Mouse (Mus musculus): Measurements from ENCODE around the gene Foxp1.
A peak's percentile ranks its signal among the peaks of the same experiment; 100 is the strongest.

Gene Foxp1

DNA sequence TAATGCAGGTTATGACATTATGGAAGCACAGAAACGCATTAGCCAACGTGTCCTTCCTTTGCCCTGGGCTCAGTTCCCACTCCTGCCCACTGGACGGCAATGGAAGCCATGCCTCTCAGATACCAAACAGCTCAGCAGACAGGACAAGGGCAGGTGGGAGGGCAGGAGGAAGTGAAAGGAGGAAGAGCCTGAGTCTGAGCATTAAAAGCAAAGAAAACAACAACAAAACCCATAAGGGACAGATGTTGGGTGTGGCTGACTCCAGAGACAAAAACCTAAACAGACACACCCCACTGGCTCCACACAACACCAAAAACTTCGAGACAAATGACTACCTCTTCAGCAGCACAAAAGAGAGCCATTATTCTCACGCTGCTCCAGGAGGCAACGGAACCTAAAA lies 515.0 kb downstream of the Foxp1 start:
- no peak for DNase-seq

DNA sequence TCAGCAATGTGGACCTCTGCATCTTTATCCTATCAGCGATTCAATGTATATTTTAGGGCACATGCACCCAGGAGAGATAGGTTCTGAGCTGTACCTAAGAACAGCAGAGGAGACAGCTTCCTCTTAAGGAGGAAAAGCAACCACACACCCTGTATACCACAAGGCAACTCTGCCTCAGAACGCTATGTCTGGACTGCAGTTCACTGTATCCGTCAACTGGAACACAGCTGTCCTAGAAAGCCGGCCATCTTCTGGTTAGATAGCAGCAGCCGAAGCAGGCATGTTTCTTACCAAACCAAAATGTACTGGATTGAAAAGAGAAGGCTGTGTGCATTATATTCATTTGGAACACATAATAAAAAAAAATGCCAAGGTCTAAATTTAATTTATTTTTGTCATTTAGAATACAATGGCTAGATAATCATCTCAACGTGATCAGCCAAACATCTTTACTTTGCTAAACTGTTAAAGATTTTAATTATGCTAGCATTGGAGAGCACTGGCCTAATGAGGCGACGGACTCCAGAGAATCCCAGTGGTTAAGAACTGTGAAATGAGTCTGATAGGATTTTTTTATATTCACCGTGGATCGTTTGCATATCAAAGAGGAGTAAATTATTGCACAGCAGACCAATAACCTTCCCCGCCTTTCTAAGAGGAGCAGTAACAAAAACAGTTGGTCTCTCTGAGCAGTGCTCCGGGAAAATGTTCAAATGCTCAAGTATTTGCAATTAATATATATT lies 518.1 kb downstream of the Foxp1 start:
- no peak for DNase-seq

DNA sequence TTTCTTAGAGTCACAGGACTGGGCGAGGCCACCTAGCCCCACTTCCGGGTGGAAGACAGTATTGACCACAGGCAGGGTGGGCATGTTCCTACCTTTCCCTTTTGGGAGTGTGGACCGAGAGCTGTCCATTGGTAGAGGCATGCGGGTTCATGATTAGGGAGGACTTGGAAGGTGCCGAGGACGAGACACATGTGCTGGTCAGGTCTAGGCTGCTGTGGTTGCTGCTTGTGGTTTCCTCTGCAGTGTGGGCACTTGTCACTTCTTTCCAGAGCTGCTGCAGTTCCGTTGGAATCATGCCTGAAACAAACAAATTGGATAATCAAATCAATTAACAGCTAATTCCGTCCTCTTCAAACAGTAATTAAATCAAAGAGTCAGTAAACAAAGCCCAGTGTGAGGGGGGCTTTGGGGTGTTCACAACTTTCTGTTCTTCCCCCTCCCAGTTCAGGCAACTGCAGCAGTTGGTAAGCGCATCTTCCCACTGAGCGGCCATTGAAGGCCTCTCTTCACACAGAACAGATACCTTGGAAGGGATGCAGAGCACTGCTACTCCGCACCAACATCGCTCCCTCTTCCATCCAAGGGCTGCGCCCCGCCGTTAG lies 519.3 kb downstream of the Foxp1 start:
- DNase-seq = no peak

DNA sequence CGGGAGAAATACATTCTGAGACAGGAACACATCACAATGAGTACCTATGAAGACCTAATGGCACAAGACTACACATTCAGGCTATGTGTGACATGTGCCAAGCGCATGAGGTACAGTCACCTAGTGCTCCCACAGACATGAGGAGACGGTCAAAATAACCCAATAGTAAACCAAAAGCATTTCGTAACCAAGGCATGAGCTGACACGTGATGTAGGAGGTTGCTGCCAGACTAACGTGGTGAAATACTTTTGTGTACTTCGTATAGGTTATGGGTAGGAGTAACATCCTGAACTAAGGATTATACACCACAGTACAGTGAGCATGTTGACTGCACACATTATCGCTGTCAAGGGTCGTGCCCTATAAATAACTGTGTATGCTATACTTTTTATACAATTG lies 520.9 kb downstream of the Foxp1 start:
- DNase-seq = no peak

DNA sequence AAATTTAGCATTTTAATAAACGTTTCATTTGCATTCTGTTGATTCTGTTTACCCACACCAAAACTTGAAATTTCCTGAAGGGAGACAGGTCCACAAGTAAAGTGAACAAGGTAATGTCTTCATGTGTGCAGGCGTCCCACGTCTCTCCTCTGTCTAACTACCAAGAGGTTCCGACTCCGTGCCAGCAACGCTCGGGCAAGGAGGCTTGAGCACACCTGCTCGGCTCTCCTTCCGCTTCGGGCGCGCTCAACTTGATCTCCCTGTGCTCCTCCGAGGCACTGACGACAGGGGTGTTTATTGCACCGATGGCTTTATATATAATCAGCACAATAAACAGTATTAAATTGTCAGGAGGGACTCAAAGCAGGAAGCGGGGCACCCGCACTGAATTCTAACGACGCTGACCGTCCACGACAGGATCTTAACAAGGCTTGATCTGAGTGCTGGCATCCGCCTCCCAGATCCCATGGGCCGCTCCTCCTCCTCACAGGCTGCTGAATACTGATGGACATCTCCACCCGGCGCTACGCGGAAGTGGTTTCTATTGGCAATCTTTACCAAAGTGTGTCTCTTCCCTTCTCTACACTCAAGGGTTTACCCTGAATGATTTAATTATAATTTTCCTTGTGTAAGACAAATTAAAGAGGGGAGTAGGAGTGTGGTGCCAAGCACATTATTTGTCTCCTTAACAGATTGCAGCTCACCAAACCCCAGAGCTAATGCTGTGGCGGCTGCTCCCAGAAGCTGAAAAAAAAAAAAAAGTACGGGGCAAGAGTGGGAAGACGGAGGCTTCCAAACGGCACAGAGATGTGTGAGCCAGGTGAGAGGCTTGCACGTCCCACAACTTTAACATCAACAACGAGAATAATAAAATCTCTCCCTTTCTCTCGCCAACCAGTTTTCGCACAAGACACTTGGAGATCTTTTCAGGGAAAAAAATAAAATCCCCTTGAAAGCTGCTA lies 523.3 kb downstream of the Foxp1 start:
- DNase-seq = no peak

DNA sequence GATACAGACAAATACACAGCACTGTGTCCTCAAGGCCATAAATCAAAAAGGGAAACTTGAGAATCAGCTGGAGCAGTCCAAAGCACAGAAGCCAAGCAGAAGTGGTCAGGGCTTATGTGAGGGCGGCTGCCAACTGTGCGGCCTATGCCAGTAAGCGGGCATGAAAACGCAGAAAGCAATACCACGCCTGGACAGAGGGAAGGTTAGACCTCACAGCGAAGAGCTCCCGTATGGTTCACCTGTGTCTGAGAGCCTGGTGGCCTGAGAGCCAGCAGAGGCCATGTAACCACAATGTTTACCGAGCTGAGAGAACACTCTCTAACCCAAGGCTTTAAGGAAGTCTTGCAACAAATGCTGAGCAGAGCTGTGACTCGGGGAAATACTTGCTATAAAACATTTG lies 524.8 kb downstream of the Foxp1 start:
- no peak for DNase-seq

DNA sequence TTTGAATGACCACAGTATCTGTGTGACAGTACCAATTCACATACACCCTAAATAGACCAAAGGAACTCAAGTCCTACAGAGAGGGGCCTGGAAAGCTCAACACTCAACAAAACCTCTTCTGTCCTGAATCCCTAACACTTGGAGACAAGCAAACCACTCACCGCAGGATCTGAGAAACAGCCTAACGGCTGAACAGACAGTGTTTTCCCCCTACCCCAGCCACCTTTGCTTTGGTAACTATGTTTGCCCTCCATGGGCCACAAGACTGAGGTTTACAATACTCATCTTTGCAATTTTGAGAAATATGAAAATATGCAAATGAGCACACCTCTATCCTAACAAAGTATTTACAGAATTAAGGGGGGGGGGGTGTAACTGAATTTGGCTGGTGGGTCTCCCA lies 525.7 kb downstream of the Foxp1 start:
- no peak for DNase-seq

DNA sequence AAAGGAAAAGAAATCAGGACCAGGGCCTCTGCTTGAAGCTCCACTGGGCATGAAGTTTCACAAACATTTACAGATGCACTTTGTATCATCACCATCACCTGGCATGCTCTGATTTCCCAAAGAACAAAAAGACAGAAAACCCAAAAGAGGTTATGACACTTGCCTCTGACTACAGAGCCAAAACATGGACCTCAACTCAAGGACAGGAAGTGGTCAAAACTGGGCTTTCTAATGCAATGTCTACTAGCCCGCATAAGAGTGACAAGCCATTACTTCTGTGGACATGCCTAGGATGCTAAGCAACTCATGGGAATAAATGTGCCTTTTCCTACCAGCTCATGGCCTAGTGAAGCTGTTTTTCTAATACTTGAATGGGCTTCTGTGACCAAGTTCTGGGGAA lies 526.2 kb downstream of the Foxp1 start:
- DNase-seq = no peak

DNA sequence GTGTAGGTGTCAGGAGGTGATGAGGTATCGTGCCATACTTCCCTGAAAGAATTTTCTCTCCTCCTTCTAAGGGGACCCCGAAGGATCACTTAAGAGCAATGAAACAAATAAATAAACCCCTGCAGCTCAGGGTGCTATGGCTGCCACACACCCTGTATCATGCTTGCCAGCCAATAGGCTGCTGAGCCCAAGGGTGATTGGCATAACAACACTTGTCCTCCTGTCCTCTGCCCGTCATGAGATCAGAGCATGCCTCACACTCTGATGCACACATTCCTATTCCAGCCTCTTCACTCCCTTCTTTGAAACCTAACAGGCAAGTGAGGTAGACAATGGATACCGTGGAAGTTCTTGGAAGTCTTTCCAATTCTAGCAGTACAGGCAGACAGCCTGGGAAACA lies 526.8 kb downstream of the Foxp1 start:
- DNase-seq = no peak

DNA sequence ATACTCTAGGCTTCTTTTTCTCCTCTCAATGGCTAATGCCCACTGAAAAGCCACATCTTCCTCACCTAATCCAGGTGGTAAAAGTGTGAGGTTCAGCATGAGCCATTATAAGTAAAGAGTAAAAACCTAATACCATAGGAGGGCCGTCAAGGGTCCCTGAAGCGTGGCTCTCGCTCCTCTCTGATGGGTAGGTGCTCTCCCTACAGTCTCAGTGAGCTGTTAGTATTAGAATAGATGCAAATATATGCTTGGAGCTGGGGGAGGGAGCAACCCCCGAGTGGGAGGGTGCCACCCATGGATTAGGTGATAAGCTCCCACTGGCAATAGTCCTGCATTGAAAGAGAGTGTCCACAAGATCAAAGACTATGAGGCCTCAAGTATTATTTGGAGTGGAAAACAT lies 527.6 kb downstream of the Foxp1 start:
- no peak for DNase-seq

DNA sequence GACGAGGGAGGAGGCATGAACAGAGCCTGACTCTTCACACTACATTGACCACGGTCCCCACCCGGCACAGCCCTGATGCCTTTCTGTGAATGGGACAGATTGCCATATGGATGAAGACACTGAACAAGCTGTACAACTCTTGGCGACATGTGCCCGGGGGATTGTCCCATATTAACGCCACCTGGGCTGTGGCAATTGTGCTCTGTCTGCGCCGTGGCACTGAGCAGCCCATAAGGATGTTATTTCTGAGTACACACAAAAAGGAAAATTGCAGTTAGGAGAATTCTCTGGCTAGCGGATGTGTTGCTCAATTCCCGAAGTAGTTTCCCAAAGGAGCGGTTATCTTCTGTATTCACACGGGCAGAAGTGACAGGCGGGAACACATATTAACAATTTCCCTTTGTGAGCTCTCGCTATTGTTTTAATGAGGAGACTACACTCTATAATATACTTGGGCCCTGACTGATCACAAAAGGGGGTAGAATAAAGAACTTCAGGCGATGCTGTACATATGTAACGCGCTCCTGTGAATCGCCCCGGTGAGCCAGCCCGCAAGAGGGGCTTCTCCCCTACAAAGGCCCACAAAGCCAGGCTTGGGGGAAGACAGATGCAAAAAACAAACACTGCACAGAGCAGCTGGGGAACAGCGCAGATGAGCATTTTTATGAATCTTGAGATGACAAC lies 528.3 kb downstream of the Foxp1 start:
- peak; percentile 13 for DNase-seq

DNA sequence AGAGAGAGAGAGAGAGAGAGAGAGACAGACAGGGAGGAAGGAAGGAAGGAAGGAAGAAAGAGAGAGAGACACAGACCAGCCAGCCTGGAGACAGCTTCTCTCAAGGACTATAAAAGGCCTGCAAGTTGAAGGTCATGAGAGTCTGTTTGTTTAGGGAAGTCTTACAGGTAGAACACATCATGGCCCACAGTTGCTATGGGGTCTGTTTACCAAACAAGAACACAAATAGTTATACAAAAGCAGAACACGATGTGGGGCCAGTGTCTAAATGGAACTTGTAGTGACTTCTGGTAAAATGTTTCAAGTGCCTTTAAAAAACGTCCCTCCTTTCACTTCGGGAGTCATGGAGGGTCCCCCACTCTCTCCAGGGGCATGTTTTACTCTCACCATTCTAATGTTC lies 529.3 kb downstream of the Foxp1 start:
- DNase-seq = no peak

DNA sequence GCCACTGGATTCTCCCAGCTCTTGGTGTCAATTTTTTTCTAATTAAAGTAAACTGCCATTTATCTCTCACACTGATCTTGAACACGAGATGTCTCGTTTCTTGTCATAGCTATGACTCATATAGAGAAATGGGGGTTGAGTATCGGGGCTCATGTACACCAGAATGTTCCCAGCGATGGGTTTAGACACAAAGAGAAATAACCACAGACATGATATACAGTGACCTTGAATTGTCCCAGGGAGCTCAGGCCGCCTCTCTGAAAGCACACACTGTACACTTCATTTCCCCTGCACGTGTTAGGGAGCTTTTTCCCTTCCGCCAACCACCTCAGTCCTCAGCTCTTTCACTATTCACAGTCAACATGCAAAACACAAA lies 529.8 kb downstream of the Foxp1 start:
- DNase-seq = no peak

DNA sequence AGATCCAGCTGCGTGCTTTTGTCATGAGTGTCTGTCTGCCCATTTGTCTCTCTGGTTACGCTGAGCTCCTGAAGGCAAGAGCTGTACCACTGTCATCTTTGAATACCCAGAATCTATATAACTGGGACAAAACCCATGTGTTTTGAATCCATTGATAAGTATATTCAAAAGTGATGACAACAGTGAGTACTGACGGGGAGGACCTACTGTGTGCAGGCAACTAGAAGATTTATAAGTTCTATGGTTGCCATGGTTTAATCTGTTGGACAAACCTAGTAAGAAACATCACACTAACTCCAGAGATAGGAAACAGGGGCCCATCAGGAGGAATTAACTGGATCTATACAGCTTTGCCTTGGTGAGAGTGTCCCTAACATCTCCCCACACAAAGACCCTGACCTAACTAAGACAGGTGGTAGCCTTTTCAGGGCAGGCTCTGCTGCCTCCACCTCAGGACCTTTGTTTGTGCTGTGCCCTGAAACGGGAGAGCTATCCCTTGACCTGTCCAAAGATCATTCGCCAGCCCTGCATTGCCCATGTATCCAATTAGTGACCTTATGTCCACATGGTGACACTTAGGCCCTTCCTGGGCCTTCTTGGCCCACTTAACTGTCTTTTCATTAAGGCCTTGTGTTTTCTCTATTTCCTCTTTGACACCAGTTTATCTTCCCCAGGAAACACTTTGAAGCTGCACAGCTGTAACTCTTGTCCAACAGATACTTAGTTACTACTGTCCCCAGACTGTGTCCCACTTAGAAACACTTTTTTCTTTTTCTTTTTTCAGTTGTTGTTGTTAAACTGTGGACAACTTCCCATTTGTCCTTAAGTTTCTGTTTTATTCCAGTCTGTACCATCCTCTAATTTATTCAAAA lies 530.4 kb downstream of the Foxp1 start:
- no peak for DNase-seq

DNA sequence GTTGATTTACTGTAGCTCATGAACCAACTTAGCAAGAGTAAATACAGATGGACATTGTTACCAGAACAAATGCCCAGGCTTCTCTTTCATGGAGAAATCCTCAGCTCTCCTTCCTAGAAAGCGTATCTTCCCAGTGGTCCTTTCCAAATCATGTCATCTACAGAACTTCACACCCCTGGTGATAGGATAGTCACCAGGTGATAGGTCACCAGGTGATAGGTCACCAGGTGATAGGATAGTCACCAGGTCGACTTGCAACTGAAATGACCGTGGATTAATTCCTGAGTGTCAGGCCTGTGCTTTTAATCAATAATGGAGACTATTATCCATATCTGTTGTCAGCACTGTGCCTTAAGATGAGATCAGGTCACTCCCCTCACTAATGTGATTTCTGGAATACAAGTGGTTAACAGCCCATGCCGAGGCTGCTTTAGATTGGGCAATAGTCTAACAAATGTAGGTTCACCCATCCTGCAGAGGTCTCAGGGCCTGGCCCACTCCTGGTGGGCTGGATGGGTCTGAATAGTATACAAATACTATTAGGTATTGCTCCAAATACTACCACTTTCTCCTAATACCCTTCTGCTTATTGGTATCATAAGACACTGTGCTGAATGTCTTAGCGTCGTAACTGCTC lies 534.9 kb downstream of the Foxp1 start:
- no peak for DNase-seq

DNA sequence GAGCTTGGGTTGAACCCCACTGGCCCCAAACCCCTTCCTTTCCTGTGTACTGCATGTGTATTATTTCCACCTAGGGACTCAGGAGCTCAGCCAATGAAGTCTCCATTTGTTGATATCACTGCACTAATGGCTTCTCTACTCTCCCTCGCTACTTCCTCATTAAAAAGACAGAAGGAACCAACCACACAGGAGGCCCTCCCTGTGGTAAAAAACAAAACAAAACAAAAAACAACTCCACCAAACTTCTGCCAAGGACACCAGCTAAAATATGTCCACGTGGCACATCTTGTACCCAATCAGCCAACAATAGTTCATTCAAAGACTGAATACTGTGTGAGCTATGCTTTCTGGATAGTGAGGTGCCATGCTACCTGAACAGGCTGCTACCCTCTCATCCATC lies 537.1 kb downstream of the Foxp1 start:
- no peak for DNase-seq

DNA sequence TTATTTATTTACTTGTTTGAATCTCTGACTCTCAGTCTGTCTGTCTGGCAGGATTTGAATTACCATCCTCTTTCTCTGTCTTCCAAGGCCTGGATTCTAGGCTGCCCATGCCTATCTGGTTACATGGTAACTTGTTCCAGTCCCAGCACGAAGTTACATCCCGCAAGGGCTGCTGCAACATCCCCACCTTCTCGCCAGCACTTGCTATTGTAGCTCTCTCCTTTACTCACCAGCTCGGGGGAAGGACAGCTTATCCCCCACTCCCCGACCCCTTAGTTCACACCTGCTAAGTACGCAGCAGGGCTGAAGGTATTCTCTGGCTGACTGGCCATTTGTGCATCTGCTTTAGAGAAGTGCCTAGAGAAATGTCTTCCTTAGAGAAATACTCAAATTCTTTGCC lies 537.9 kb downstream of the Foxp1 start:
- no peak for DNase-seq

DNA sequence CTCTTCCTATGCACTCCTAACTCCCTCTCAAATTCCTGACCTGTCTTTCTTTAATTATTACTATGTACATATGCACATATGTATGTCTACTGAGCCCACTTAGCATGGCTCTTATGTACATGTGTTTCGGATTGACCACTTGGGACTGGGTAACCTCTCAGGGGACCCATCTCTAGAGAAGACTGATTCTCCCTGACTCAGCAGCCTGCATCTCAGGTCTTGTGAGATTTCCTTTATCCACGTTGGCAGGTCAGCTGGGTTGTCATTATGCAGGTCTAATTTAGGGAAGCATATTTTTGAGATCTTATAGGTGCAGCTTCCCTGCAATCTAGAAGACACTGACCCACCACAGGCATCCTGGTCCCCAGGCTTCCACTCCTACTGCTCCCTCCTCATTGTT lies 538.5 kb downstream of the Foxp1 start:
- DNase-seq = no peak

DNA sequence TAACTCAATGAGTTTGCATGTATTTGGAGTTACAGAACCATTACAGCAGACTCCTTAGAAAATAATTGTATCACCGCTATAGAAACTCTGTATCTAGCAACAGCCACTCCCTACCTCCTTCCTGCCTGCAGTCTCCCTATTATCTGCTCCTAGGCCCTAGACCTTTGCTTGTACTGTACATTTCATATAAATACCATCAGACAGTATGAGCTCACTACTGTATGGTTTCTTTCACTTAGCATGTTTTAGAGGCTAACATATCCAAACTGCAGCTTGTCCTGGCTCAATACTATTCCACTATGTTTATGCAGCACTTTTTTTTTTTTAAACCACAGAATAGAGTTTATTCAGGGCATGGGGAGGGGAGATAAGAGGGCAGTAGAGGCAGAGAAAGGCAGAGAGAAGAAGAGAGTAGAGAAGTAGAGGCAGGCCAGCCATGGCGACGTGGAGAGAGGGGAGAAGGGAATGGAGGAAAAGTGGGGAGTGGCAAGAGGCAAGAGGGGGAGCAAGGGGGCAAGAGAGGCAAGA lies 539.1 kb downstream of the Foxp1 start:
- DNase-seq = no peak

DNA sequence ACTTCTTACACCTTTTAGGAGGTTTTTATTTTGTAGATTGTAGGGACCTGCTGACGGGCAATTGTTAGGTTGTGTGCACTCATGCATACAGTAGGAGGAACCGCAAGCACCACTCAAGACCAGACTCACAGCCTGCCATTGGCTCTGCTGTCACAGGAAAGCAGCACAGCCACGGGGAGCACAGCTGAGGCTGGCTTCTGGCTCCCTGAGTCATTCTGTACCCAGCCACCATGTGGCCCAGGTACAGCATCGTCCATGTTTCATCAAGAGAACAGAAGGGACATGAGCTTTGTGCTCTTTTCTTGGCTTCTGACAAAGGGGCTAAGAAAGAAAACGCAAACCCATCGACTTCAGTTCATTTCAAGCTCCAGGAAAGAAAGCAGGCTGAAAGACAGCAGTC lies 541.3 kb downstream of the Foxp1 start:
- DNase-seq = no peak

DNA sequence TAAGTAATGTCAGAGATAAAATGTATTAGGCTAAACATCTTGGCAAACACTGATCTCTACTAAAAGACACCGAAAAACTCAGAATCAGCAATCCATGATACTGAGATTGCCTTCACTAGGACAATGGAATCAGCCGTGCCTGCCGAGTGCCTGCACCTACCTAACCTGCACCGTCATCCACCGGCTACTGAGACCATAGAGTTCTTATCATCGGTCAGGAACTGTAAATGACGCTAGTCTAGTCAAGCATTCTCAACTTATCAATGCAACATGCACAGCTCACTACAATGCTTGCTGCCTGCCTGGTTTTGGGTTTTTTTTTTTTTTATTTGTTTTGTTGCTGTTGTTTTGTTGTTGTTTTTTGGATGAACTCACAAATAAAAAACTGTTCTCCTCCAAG lies 542.1 kb downstream of the Foxp1 start:
- DNase-seq = no peak

DNA sequence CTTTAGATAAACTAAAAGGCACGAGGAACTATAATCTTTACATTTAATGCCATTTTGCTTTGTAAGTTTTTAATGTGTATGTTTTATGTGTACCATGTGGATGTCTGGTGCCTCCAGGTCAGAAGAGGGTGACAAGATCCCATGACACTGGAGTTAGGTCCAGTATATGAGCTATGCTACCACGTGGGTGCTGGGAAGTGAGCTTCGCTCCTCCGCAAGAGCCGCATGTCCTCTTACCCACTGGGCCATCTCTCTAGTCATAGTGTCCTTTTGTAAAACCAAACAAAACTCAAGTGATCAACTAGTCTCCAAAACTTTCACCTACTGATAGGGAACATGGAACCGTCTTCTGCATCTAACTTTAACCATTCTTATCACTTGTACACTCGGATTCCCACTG lies 542.5 kb downstream of the Foxp1 start:
- no peak for DNase-seq
